Mouse (Mus musculus) forebrain, embryonic 14.5 days (tissue): ENCODE results near the gene Anks1. TPM values are rescaled to one million over a fixed set of nuclear protein-coding genes. Genes with fewer than 3 reads are reported as not detected.

Experiments
- ATAC-seq: fragments of 200-750 bp; cut with Nextera tagmentation; 2 replicates; pipeline ENCODE4 v1.8.0; 2017; ENCODE audit warnings: mild to moderate bottlenecking, moderate library complexity
- DNase-seq: peaks from one replicate; pipeline ENCODE4 v3.0.0-alpha.2; 2015; ENCODE audit warnings: low spot score
- H3K27ac ChIP-seq: fragments of 300-500 bp; sonication (generic); 2 replicates; pipeline ENCODE4 v1.5.1; 2014; ENCODE audit warnings: low read depth, mild to moderate bottlenecking, control low read depth, low read length, moderate library complexity
- H3K27me3 ChIP-seq: fragments of 300-500 bp; sonication (generic); replicated peaks from 2 replicates; pipeline ENCODE4 v1.6.1; 2014; ENCODE audit warnings: low read length, control low read depth, mixed read lengths; ENCODE audit not compliant: control insufficient read depth, insufficient read depth
- H3K36me3 ChIP-seq: fragments of 300-500 bp; sonication (generic); 2 replicates; pipeline ENCODE4 v1.6.1; 2014; ENCODE audit warnings: low read length, control low read depth; ENCODE audit not compliant: control insufficient read depth, insufficient read depth
- H3K4me1 ChIP-seq: fragments of 300-500 bp; sonication (generic); 2 replicates; pipeline ENCODE4 v1.6.1; 2014; ENCODE audit warnings: antibody characterized with exemption, low read length, control low read depth; ENCODE audit not compliant: control insufficient read depth, insufficient read depth
- H3K4me2 ChIP-seq: fragments of 300-500 bp; sonication (generic); 2 replicates; pipeline ENCODE4 v1.6.1; 2014; ENCODE audit warnings: mild to moderate bottlenecking, control low read depth, low read length
- H3K4me3 ChIP-seq: fragments of 300-500 bp; sonication (generic); 2 replicates; pipeline ENCODE4 v1.5.1; 2014; ENCODE audit warnings: low read depth, low read length, control low read depth
- H3K9ac ChIP-seq: fragments of 300-500 bp; sonication (generic); 2 replicates; pipeline ENCODE4 v1.6.1; 2014; ENCODE audit warnings: mild to moderate bottlenecking, low read length, control low read depth, moderate library complexity
- H3K9me3 ChIP-seq: fragments of 300-500 bp; sonication (generic); replicated peaks from 2 replicates; pipeline ENCODE4 v1.6.1; 2016; ENCODE audit warnings: low read length, control low read depth, mixed read lengths; ENCODE audit not compliant: control insufficient read depth
- WGBS: fragments of 180-500 bp; shearing (Covaris S2); extraction: QIAGEN DNeasy Blood & Tissue Kit; methylation state at CpG from one replicate; pipeline ENCODE4 v1.1.7; 2014; 5-methylcytosine and 5-hydroxymethylcytosine counted together
- polyA plus RNA-seq: library from polyadenylated mRNA; unstranded; fragments of >200 nt; fragmentation: Nextera tagmentation; extraction: Ambion mirVana; gene quantifications from 2 replicates; pipeline ENCODE4 v1.2.1, GENCODE M21; 2014

Gene Anks1
- polyA plus RNA-seq, 1 experiment from 2014 or later, result 39.4 TPM

DNA sequence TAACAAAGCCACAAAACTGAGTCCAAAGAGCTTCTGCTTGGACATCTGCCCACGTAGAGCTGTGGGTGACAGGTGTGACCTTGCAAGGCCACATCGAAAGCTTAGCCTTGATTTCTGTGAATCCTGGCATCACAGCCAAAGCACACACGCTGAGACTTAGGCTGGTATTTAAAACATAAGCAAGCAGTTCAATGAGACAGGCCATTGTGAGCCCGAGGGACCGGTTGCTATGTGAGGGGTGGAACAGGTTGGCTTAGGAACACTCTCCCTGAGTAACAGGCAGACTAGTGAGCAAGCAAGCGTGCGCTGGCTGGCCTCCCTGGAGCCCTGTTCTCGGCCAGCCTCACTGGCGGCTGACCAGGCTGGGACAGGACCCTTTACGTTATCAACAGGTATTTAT, 112.8 kb downstream of the Anks1 start:
- Histone ChIP-seq H3K4me3 (no peak overlapping the region), H3K9me3 (no peaks in the 10 kb centered on the region), H3K27me3 (no peaks in the 10 kb centered on the region), H3K4me2 (no peak overlapping the region), H3K27ac (no peak overlapping the region), H3K36me3 (no peaks in the 10 kb centered on the region), H3K9ac (no peak overlapping the region; the same call in 1 of the 2 replicates), H3K4me1 (peaks cover 40% of the 10 kb centered on the region)
- no peak for ATAC-seq
- WGBS, result 69% methylated on average over 10 of the region's 10 CpGs
- DNase-seq, result no peak

DNA sequence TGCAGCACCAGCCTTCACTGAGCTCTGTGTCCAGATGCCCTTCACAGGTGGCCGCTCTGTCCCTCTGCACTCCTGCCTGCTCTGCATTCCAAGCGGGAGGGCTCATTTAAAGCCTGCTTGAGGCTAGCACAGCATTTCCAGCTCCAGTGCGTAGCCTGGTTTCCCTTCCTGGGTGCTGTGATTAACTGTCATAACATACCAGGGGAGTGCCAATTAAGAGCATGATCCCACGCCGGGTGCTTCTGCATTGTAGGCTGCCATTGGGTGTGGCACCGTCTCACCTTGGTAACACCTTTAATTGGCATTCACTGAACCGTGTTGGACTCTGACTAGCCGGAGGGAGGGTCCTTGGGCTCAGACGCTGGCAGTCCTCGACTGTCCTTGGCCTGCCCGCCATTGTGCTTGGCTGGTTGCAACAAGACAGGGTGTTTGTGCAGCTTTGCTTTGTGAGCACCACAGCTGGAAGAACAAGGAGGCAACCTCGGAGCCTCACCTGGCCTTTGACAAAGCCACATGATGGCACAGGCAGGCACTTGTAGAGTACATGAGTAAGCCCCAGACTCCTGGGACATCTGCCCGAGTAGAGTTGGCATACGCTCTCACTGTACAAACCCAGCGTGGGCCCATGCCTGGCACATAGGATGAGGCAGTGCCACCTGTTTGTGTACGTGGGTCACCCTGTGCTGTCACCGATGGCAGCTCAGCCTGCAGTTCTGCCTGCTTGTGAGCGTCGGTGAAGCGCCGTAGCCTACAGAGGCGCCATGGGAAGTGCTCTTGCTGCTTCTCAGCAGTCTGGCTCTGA, 113.9 kb downstream of the Anks1 start:
- peaks cover 38% of the 10 kb centered on the region for H3K4me1 ChIP-seq
- no peaks in the 10 kb centered on the region for H3K36me3 ChIP-seq
- H3K4me3 ChIP-seq, result no peak overlapping the region
- WGBS, result 64% methylated on average over 22 of the region's 22 CpGs
- no peak overlapping the region for H3K4me2 ChIP-seq
- DNase-seq (peak; percentile 43), ATAC-seq (no peak)
- H3K9ac ChIP-seq, result peak overlapping the region; percentile 25; the same call in 1 of the 2 replicates
- H3K27ac ChIP-seq, result no peak overlapping the region; the same call in 1 of the 2 replicates
- H3K27me3 ChIP-seq, result no peaks in the 10 kb centered on the region
- H3K9me3 ChIP-seq, result no peaks in the 10 kb centered on the region

DNA sequence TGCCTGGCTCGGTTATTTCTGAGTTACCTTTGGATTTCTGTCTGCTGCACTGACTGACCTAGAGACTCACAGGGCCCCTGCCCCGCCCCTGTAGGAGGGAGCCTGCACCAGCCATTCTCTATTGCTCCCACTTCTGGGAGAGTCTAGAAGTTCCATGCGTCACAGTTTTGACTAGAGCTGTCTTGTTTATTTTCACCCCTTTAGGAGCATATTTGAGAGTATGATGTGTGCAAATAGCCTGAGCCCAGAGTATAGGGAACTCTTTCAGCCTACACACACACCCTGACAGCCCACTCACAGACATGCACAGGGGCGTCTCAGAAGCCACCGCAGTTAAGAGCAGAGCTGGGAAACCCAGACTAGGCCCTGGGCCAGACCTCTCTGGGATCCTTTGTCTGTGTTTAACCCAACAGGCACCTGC, 116.4 kb downstream of the Anks1 start:
- H3K27ac ChIP-seq, result peak overlapping the region; percentile 70
- ATAC-seq (peak; percentile 61), DNase-seq (peak; percentile 77)
- no peak overlapping the region for H3K4me3 ChIP-seq
- H3K9ac ChIP-seq, result no peak overlapping the region
- H3K4me2 ChIP-seq, result no peak overlapping the region
- H3K4me1 ChIP-seq, result peaks cover 31% of the 10 kb centered on the region
- no peaks in the 10 kb centered on the region for H3K9me3 ChIP-seq
- no peaks in the 10 kb centered on the region for H3K27me3 ChIP-seq
- H3K36me3 ChIP-seq, result no peaks in the 10 kb centered on the region
- 35% methylated on average over 5 of the region's 5 CpGs for WGBS

DNA sequence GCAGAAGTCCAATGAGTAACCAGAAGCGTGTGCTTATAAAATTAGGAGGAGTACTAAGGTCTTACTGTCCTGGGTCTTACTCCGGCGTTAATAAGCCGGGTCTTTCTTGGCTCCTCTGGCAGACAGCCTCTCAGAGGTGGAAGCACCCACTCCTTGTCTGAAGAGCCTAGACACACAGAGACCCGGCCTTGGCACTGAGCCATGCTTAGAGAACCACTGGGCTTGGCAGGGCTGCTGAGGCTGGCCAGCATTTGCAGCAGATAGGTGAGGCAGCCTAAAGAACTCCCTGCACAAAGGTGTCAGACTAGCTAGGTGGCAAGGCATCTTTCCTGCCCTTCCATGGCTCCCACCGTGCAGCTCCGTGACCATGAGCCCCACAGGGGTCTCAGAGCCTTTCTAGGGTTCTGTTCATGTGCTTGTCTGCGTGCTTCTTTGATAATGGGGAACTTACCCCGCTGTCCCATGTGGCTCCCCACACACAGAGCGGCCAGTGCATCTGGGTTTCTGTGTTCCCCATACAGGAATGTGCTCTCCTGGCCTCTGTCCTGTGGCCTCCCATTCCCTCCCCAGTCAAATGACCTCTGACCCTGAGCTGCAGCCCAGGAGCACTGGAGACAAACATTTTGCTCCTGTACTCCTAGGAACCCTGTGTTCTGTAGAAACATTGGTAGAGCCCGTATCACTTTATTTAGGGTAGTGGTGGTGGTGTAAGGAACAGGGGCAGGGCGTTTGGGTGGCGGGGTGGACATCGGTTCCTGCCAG, 117.2 kb downstream of the Anks1 start:
- Histone ChIP-seq H3K4me1 (peaks cover 31% of the 10 kb centered on the region), H3K4me2 (no peak overlapping the region), H3K27me3 (no peaks in the 10 kb centered on the region), H3K36me3 (no peaks in the 10 kb centered on the region), H3K9ac (0 out of 2 replicates have a peak overlapping the region, but pooled peaks have one; percentile 25), H3K4me3 (no peak overlapping the region), H3K9me3 (no peaks in the 10 kb centered on the region), H3K27ac (peak overlapping the region; percentile 70)
- ATAC-seq (peak; percentile 60), DNase-seq (peak; percentile 78)
- WGBS, result 60% methylated on average over 14 of the region's 14 CpGs

DNA sequence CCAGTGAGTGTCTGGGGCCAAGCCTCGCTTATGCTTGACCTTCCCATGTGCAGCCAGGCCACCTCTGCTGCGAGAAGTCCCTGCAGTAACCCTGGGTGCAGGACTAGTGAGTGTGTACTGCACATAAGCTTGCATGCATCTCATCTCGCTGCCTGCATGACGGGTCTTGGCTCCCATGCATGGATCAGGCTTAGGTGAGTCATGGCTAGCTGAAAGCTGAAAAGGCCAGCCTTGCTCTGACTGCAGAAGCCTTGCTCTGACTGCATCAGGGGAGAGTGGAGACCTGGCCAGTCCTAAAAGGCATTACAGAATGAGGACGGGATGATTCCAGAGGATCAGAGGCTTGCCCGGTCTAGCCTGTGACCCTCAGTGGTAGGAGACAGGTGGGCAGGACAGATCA, 118.1 kb downstream of the Anks1 start:
- Histone ChIP-seq H3K9ac (no peak overlapping the region), H3K9me3 (no peaks in the 10 kb centered on the region), H3K27me3 (no peaks in the 10 kb centered on the region), H3K4me2 (no peak overlapping the region), H3K4me3 (no peak overlapping the region), H3K36me3 (no peaks in the 10 kb centered on the region), H3K27ac (no peak overlapping the region), H3K4me1 (peaks cover 34% of the 10 kb centered on the region)
- 93% methylated on average over 6 of the region's 6 CpGs for WGBS
- DNase-seq, result no peak
- ATAC-seq, result no peak

DNA sequence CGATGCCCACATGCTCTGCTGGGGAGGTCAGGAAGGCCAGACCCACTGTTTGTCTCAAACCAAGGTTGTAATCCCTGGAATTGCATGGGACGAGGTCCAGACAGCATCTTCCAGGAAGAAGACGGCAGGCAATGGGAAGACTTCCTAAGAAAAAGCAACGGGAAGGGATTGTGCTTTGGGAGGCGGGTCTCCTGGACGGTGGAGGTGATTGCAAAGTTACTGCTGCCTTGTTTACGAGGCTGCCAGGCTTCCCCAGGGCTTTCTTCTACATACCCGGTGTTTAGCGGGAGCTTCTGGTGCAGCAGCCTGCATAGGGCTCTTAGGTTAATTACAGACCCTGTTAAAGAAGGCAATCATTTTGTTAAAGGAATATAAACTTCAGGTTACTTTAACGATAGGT, 119.1 kb downstream of the Anks1 start:
- H3K9ac ChIP-seq, result no peak overlapping the region
- H3K9me3 ChIP-seq, result no peaks in the 10 kb centered on the region
- ATAC-seq, result no peak
- peaks cover 35% of the 10 kb centered on the region for H3K4me1 ChIP-seq
- no peak for DNase-seq
- H3K4me2 ChIP-seq, result no peak overlapping the region
- no peak overlapping the region for H3K4me3 ChIP-seq
- 62% methylated on average over 10 of the region's 10 CpGs for WGBS
- no peaks in the 10 kb centered on the region for H3K27me3 ChIP-seq
- no peaks in the 10 kb centered on the region for H3K36me3 ChIP-seq
- H3K27ac ChIP-seq, result no peak overlapping the region

DNA sequence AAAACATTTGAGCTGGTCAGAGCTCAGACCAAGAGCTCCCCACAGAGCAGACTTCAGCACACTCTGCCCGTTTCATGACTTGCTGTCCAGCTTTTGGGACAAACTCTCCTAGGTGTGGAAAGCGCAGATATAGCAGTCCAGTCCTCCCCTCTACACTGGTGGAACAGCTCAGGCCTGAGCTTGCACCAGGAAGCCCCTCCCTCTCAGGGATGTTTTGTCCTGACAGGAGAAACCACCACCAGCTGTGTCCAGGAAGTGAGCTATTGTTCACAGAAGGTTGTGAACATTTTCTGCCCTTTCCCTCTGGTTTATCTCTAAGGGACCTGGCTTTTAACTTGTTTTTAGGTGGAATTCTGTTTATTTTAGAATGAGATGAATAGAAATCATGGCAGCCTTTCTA, 120.2 kb downstream of the Anks1 start:
- H3K27ac ChIP-seq, result no peak overlapping the region

DNA sequence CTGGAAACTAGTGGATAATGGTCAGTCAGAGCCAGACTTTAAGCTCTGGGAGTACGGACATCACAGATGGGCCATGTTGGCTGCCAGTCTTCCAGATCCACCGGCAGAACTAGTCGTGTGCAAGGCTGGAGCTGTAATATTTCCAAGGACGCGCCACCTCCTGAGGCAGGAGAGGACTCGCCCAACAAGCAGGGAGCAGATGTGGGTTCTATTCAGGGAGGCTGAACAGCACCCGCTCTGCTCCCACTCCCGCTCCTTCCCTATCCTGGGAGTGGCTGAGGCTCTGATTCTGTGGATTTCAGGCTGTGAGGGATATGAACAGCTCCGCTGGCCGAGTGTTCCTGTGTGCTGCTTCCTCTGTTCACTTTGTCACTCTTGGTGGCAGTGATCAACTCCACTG, 121.3 kb downstream of the Anks1 start:
- no peak for DNase-seq
- WGBS, result 83% methylated on average over 10 of the region's 10 CpGs
- H3K9ac ChIP-seq, result no peak overlapping the region
- peaks cover 29% of the 10 kb centered on the region for H3K4me1 ChIP-seq
- H3K27me3 ChIP-seq, result no peaks in the 10 kb centered on the region
- no peak overlapping the region for H3K4me3 ChIP-seq
- no peak for ATAC-seq
- peak overlapping the region; percentile 15; the same call in 1 of the 2 replicates for H3K27ac ChIP-seq
- H3K36me3 ChIP-seq, result no peaks in the 10 kb centered on the region
- no peak overlapping the region for H3K4me2 ChIP-seq
- H3K9me3 ChIP-seq, result no peaks in the 10 kb centered on the region

More for the DNA sequence above, 120.2 kb downstream of the Anks1 start:
- ATAC-seq (no peak), DNase-seq (no peak)
- no peak overlapping the region for H3K9ac ChIP-seq
- H3K4me3 ChIP-seq, result no peak overlapping the region
- H3K36me3 ChIP-seq, result no peaks in the 10 kb centered on the region
- no peaks in the 10 kb centered on the region for H3K9me3 ChIP-seq
- peaks cover 35% of the 10 kb centered on the region for H3K4me1 ChIP-seq
- 69% methylated on average over 2 of the region's 2 CpGs for WGBS
- H3K4me2 ChIP-seq, result no peak overlapping the region
- H3K27me3 ChIP-seq, result no peaks in the 10 kb centered on the region
